15 mouse cellular contexts compared by ENCODE assay signal in the genomic region with DNA sequence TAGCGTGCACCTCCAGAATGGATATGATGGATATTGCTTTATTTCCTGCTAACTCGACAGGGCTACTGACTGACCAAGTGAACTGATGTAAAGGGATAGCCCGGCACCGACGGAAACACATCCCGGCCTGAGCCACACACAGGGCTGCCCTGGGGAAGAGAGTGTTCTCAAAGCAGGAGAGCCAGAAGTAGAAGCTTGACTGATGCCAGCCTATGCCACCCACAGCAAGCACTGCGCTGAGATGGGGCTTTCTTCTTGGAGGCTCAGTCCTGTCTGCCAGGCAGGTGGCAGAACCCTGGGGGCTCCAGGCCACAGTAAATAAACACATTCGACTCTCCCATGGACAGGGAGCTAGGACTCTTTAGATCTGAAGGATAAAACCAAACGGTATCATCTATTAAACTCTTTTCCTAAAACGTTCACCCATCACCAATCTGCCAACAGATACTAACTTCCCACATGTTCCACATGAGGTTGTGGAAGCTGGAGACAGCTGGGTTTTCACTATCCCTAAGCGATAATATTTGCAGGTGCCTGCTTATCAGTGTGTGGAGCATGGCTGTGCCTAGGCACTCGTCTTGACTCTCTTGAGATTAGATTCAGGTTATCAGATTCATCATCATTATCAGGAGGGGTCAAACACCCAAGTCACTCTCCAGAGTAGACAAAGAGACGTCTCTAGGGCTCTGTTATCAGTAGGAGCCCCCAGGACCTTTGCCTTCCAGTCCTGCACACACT.
"Had no signal": no experiment of that assay in that cellular context is flagged by ENCODE, and none has a peak within 500 bp of the region (broad histone marks: within the 10 kb centered on the region; RNA-seq: fewer than 3 reads in every experiment).

No protein-coding gene starts in this region.

- H3K4me2 ChIP-seq: liver, embryonic 13.5 days; lung, embryonic 15.5 days; midbrain, embryonic 11.5 days; midbrain, embryonic 15.5 days; neural tube, embryonic 12.5 days; stomach, embryonic 15.5 days had no signal

- H3K4me1 ChIP-seq: lung, embryonic 15.5 days; midbrain, embryonic 15.5 days; neural tube, embryonic 12.5 days had no signal

- H3K27me3 ChIP-seq: liver, embryonic 13.5 days; lung, embryonic 15.5 days; megakaryocyte, embryonic 14.5 days; midbrain, embryonic 15.5 days; neural tube, embryonic 12.5 days; stomach, embryonic 15.5 days had no signal

- H3K36me3 ChIP-seq: limb, embryonic 10.5 days; liver, embryonic 13.5 days; lung, embryonic 15.5 days; stomach, embryonic 15.5 days had no signal

- H3K27ac ChIP-seq: limb, embryonic 10.5 days; macrophage; midbrain, embryonic 15.5 days; neural tube, embryonic 12.5 days; stomach, embryonic 15.5 days had no signal

- DNase-seq: kidney, adult 8-10 months; kidney, postnatal 25 days; liver, embryonic 13.5 days; liver, postnatal 0 days; lung, postnatal 14 days; thymus, adult 2 months; thymus, postnatal 25 days had no signal

- H3K9me3 ChIP-seq: limb, embryonic 10.5 days; liver, embryonic 13.5 days; lung, embryonic 15.5 days; megakaryocyte, embryonic 14.5 days; midbrain, embryonic 15.5 days; neural tube, embryonic 12.5 days; stomach, embryonic 15.5 days had no signal

- H3K9ac ChIP-seq: liver, embryonic 13.5 days; liver, postnatal 0 days; lung, embryonic 15.5 days; midbrain, embryonic 15.5 days; neural tube, embryonic 12.5 days; stomach, embryonic 15.5 days had no signal

- ATAC-seq: liver, postnatal 0 days; midbrain, embryonic 15.5 days had no signal

- H3K4me3 ChIP-seq: limb, embryonic 10.5 days; liver, embryonic 13.5 days; lung, embryonic 15.5 days; megakaryocyte, embryonic 14.5 days; midbrain, embryonic 15.5 days; neural tube, embryonic 12.5 days; stomach, embryonic 15.5 days had no signal
